Mouse (Mus musculus): ENCODE measurements around the gene Ccdc17.

The Ccdc17 gene

DNA sequence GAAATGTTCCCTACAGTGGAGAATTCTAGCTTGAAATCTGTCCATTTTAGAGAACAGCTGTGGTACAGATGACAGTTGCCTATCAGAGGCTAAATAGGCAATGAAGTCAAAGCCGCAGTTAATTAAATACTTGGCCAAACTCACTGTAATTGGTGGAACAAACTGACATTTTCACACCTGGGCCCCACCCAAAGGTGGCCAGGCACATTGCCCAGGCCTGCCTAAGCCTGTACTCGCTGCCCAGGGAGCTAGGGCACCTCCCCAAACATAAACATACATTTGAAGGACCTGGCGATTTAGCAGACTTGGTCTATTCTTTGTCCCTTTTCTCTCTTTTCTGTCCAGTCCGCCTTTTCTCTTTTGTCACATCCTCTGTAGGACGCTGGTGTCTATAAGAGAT is at the start of gene Ccdc17:
Ccdc17 (plus strand) TSS at position 276 of the 400 bp plus-strand sequence.
- in situ Hi-C loops (cut with MboI, MseI), result no loop called here

DNA sequence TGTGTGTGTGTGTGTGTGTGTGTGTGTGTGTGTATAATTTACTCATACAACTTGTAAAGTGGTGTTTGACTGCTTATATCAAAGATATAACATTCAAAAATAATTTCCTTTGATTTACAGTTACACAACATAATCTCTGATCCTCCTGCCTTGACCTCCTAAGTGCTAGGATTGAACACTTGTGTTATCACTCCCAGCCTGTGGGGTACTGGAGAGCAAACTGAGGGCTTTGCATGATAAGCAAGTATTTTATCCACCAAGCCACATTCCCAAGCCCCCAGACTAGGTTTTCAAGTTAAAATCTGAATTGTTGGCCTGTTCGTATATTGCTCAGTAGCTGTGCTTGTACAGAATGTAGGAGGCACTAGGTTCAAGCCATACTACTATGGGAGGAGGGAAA is 46.0 kb upstream of the Ccdc17 start:
- in situ Hi-C loops (cut with MboI, MseI), result no loop called here

DNA sequence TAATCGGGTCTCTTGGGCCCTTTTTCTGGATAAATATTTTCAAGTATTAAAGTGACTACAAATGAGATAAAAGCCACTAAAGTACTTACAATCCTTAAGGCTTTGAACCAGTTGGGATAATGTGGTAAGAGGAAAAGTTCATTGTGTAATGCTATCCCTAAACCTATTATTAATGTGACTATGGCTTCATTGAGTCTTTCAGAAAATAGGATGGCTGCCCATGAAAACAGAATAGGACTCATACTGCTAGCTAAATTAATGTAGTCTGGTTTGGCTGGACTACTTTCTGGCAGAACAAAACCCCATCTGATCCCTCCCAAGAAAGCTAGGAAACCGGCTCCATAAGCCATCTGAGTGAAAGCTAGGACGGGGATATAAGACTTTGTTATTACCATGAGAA is 43.4 kb upstream of the Ccdc17 start:
- in situ Hi-C loops (cut with MboI, MseI), result no loop called here

DNA sequence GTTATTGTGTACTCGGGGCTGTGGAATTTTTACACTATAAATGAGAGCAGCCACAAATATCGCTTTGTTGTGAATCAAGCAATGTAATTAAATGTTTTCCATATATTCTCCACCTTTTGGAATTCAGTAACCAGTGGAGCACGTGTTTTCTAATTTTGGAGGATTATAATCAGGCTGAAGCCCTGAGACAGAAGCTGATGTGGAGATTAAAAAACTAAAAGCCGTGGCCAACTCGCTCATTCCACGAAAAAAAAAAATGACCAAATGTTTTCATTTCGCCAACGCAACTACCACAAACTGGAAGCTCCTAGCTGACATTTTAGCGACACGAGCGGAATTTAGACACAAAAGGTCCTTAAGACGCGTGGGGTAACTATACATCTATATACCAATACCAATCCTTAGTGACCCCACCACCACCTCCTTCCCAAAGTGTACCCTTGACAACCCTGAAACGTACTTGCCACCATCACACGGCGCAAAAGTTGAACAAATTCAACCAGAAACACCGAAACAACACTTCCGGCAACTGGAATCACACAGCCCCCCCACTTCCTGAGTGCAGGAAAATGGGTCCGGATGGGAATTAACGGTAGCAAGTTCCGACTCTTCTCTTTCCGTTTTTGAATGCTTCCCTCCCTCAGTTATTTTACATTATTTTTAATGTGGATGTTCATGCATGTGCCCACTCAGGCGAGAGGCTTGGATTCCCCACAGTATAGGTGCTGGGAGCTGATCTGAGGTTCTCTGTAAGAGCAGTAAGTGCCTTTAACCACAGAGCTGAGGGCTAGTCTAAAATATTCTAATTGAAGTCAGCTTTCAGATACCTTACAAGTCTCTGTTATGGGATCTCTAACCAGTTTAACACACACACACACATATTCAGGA is 40.8 kb upstream of the Ccdc17 start, which contains the start of gene Tmem69:
Tmem69 (minus strand) TSS at position 524 of the 888 bp plus-strand sequence.
- in situ Hi-C loops (cut with MboI, MseI), result no loop called here

DNA sequence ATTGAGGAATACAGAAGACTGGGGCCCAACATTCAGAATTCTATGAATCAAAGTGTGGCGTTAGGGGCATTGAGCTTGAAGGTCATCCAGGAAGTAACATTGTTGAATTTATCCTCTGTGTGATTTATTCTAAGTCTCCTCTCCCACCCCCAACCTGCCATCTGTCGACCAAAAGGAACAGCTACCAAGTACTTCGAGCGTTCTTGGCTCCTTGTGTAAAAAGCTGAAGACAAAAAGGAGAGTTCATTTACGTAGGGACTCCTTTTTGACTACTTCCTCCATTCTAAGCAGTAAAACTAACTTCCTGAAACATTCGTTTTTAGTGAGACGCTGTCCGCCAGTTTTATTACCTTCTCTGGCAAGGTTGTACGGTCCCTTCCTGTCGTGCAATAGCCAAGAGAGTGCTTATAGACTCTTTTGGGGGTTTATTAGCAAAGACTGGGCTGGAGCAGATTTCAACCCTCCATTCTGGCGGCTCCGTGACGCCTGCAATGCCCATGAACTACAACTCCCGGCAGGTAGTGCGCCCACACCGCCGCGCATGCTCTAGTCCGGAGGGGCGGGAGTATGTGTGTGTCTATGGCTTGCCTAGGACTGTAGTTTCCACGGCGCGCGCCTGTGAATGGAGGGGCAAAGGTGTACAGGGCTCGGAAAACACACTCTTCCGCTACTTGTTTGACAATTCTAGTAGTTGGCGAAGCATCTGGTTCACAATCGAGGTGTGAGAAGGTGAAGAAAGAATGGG is 39.7 kb upstream of the Ccdc17 start:
- in situ Hi-C loops (cut with MboI, MseI), result no loop called here

DNA sequence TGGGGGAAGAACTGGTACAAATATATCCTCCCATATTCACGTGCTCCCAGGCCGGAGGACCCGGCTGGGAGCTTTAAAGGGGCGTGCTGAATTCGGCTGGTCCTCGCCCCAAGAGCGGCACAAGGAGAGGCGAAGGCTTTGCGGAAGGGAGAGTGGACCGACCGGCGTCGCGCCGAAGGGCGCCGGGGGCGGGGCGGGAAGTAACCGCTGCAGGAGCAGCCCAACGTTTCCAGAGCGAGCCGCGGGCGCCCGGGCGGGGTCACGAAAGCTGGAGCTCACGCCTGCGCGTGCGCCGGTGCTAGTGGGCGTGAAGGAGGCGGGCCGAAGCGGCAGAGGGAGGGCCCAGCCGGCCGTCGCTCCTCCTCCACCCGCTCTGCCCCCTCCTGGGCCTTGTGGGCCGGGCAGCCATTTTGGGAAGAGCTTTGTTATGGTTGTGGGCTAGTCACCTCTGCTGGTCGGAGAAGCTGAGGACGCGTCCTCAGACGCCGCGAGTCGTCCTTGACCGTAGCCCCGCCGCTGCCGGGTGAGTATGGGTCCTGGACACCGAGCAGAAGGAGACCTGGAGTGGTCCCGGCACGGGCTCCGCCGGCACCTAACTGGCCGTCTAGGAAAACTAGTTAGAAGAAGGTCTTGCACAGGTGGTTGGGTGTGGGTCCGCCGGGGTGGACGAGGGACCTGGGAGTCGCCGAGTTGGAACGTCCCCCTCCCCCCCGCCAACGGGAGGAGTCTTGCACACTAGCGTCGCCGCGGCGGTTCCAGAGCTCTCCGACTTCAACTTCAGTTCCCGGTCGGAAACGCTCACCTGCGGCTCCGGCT is 38.9 kb upstream of the Ccdc17 start, which contains the start of gene Gpbp1l1:
Gpbp1l1 (plus strand) TSS at position 353 of the 816 bp plus-strand sequence.
- in situ Hi-C loops (cut with MboI, MseI), result no loop called here

DNA sequence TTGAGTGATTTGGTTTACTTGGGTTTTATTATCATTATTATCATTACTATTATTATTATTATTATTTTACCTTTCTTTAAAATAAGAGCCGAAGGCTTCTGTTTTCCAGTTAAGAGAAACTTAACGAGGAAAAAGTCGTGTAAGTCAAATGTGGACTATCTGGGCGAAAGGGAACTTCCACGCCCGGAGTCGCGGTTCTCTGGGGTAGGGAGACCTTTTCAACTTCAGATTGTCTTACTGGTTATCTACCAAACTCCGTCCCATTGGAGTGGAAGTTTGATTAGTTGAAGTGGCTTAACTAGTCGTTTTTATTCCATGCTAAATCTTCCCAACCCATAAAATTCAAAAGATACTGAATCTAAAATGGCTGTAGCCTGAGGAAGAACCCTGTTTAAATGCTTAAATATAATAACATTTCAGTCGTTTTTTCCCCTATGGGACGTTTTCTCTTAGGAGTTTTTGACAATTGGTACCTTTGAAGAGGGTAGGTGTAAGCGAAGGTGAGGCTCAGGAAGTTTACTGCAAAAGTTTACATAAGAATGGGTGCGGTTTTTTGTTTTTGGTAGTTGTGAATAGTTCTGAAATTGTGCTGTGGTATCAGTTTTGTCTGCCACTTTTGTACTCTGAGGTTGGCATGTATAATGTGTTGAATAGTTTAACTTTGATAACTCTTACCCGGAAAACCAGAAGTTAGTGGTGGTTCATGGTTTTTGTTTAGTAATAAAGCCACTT is 38.1 kb upstream of the Ccdc17 start:
- in situ Hi-C loops (cut with MboI, MseI), result no loop called here

DNA sequence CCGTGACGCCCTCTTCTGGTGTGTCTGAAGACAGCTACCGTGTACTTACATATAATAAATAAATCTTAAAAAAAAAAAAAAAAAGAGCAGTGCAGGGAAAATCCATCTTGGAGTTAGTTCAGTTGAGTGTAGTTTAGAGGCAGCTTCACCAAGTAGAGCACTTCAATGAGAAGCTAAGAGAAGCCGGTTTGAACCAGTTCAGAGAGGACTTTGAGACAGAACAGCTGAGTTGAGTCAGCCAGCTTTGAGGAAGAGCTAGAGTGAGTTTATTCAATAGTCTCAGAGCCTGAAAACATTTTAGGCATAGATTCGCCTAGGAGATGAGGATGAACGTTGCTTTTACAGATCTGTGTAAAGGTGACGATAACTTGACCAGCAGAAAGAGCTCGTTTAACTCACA is 661 bp upstream of the Ccdc17 start:
- in situ Hi-C loops (cut with MboI, MseI), result no loop called here

DNA sequence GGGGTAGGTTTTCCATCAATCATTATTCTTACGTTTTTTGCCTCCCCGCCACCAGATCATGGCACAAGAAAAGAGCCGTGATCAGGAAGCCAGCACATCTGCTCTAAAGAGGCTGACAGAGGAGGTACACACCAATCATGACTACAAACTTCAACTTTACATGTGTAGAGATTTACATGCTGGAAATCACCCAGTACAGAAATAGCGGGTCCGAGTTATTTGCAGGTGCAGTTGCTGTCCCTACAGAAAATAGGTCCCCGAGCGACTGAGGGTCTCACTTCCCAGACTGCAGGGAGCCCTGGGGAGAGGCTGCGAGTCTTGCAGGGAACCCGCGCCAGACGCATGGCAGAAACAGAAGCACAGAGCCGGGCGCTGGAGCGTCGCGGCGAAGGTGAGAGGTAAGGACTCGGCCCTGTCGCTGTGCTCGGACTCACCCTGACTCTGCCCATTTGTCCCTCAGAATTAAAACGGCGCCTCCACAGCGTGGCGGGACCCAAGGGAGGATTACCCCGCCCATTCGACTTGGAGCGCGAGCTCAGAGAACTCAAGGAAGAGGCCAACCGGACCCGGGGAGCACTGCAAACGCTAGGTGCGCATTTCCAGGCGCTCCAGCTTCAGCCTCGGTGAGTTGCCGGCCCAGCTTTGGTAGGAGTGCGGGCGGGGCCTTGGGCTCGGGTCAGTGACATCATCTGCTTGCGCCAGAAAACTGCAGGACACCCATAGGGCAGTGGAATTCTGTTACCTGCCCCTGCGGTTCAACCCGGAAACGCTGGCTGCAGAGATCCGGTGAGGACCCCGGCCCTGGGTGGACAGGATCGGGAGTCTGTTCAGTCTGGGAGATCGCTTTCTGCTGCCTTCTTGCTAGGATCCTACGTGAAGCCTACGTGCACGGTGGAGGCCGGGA is 776 bp downstream of the Ccdc17 start:
- in situ Hi-C loops (cut with MboI, MseI), result no loop called here

DNA sequence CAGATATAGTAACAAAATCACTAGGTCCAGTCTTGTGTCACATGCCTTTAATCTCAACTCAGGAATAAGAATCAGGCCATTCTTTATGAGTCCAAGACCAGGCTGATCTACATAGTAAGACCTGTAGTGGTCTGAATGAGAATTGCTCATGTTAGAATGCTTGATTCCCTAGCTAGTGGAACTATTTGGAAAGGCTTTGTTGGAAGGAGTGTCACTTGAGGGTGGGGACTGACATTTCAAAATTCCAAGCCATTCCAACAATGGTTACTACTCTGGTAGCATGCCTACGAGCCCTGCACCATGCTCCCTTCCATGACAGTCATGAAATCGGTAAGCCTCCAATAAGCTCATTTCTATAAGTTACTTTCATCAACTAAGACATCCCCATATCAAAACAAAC is 16.2 kb downstream of the Ccdc17 start:
- in situ Hi-C loops (cut with MboI, MseI), result no loop called here

DNA sequence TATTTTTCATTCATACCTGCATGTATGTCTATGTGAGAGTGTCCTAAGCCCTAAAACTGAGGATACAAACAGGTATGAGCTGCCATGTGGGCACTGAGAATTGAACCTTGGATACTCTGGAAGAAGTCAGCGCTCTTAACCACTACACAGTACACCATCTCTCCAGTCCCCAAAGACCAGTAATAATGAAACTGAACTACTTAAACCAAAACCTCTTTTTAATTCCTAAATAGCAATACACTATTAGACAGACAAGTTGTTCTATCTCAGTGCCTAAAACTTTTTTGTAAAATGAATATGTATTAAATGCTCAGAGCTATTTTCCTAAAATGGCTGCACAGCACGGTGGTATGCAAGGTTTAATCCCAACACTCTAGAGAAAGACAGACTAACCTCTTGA is 18.8 kb downstream of the Ccdc17 start:
- in situ Hi-C loops (cut with MboI, MseI), result no loop called here

DNA sequence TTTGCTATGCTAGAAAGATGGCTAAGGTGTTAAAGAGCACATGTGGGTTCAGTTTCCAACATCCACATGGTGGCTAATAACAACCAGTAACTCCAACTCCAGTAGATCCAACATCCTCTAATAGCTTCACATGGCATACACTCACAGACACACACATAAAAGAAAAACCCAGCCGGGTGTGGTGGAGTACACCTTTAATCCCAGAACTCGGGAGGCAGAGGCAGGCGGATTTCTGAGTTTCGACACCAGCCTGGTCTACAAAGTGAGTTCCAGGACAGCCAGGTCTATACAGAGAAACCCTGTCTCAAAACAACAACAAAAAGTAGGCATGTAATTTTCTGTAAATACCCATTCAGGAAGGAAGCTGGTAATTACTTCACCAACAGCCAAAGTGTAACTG is 28.4 kb downstream of the Ccdc17 start:
- in situ Hi-C loops (cut with MboI, MseI), result loop anchor here (5.0 kb wide), 2 partner anchors 62 to 497 kb away; partner anchors contain the start of gene Prdx1

DNA sequence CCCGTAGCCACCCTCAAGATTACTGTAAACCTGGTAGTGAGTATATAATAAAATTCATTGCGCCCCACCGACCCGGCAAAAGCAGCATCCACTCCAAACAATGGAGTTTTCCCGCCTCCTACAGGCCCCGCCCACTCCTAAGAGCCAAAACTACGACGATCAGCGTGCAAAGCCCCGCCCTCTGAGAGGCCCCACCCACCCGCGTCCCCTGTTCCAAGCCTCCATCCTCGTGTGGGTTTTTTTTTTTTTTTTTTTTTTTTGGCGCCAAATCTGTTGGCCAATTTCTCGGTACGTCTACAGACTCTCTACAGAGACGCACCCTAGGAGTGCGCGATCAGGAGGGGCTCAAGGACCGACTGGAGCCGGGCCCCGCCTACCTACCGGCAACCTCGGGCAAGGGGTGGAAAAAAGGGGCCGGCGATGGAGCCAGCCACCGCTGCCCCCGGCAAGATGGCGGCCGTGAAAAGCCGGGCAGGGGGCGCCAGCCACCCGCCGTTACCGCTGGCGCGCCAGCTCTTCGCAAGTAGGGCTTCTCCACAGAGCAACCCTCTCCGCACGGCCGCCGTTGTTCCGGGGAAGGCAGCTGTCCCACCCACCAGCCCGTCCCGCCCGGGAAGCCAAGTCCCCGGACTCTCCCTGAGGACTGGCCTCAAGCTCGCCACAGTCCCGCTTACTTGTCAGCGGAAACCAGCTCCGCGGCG is 30.4 kb downstream of the Ccdc17 start:
- in situ Hi-C loops (cut with MboI, MseI), result loop anchor here (5.0 kb wide), 2 partner anchors 60 to 495 kb away; partner anchors contain the start of gene Prdx1

DNA sequence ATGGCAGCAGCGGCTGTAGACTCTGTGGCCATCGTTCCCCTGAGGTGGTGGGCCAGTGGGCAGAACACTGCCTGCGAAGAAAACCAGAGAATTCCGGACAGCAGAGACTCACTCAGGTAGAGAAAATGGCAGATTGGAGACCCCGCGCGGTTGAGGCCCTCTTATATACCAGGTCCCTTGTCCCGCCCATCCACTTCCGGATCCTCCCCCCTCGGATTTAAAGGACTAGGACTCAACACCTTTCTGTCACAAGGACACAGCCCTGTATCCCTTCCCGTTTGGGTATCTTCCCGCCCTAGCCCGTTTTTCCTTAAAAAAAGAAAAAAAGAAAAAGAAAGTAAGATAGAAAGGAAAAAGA is 30.9 kb downstream of the Ccdc17 start:
- in situ Hi-C loops (cut with MboI, MseI), result loop anchor here (5.0 kb wide), 2 partner anchors 60 to 495 kb away; partner anchors contain the start of gene Prdx1

DNA sequence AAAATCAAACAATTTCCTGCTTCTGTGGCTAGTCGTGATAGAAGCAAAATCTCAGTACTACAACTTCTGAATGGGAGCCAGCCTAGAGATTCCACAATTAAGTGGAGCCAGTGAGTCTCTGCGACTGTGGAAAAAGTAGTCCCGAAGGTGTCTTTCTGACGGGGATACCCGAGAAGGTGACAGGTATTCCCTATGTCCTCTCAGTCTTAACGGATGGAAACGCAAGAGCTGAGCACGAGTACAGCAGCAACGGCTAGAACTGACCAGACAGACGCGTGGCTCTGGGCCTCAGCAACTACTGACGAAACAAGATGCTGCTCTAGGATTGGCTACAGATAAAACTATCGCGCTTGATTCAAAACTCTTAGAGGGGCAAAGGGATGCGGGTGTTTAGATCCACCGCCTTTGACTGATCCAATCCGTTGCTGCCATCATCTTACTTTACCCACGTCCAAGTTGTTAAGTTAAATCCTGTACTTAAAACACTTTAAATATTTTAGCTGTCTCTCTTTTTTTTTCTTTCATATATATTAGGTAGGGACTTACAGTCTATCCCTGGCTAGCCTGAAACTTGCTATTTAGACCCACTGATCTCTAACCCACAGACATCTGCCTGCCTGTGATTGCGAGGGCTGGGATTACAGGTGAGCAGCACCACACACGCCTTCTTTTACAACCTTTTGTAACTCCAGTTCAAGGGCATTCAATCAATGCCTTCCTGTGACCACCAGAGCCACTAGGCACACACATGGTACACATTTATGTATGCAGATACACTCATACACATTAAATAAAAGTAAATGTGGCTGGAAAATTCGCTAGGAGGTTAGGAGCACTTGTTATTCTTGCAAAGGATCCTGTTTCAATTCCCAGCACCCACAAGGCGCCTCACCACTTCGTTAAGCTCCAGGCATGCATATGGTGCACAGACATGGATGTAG is 31.5 kb downstream of the Ccdc17 start, which contains the start of gene Nasp:
Nasp (minus strand) TSS at position 220 of the 941 bp plus-strand sequence.
- in situ Hi-C loops (cut with MboI, MseI), result loop anchor here (5.0 kb wide), 2 partner anchors 59 to 494 kb away; partner anchors contain the start of gene Prdx1

DNA sequence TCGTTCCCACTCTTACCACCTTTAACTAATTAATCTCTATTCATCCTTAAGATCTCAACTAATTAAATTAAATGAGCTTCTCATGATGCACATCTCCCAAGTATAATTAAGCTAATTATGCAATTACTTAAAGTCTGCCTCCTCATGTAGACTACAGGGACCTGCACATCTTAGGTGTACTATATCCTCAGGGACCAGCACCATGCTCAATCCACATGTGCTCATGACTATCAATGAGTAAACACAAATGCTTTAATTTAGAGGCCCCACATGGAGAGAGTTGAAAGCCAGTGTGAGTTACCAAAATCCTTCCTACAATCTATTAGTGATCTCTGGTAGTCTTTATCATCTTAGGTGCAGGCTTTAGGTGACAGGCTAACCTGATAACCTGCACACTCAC is 38.7 kb downstream of the Ccdc17 start:
- in situ Hi-C loops (cut with MboI, MseI), result no loop called here

DNA sequence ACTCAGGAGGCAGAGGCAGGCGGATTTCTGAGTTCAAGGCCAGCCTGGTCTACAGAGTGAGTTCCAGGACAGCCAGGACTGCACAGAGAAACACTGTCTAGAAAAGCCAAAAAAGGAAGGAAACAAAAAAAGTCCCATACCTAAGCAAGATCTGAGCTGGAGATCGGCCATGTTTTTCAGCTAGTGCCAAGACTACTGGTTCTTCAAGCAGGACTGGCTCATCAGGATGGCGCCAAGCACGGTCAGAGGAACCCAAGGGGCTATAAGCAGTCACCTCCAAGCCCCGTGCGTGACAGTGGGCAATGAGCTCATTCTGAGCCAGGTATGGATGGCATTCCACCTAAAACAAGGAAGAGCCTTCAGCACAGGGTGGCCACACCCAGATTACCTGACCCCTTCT is 42.4 kb downstream of the Ccdc17 start:
- in situ Hi-C loops (cut with MboI, MseI), result no loop called here

DNA sequence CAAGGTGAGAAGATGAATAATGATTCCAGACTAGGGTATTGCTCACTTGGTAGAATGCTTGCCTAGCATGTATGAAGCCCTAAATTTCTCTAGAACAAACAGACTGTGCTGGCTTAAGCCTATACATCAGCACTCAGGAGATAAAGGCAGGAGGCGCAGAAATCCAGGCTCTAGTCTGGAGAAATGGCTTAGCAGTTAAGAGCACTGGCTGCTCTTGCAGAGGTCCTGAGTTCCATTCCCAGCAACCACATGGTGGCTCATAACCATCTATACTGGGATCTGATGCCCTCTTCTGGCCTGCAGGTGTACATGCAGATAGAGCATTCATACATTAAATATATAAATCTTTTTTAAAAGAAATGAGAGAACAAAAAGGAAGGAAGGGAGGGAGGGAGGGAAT is 45.6 kb downstream of the Ccdc17 start:
- in situ Hi-C loops (cut with MboI, MseI), result no loop called here
